Mouse (Mus musculus) midbrain, postnatal 0 days (tissue): ENCODE measurements around the gene Dscaml1. TPM values are rescaled to one million over a fixed set of nuclear protein-coding genes. Genes with fewer than 3 reads are reported as not detected.

Experiments used
- ATAC-seq: fragments of 200-750 bp; cut with Nextera tagmentation; 2 replicates; pipeline ENCODE4 v1.8.0; 2017; ENCODE audit warnings: moderate number of reproducible peaks, mild to moderate bottlenecking, moderate TSS enrichment, moderate library complexity; ENCODE audit not compliant: low FRiP score
- DNase-seq: peaks from one replicate; pipeline ENCODE4 v3.0.0-alpha.2; 2015; ENCODE audit warnings: low spot score
- H3K27ac ChIP-seq: fragments of 300-500 bp; sonication (generic); 2 replicates; pipeline ENCODE4 v1.5.1; 2014; ENCODE audit warnings: low read depth, mild to moderate bottlenecking, low read length, mixed read lengths
- H3K27me3 ChIP-seq: fragments of 300-500 bp; sonication (generic); 2 replicates; pipeline ENCODE4 v1.6.1; 2014; ENCODE audit warnings: low read length, control low read depth, mixed read lengths; ENCODE audit not compliant: insufficient read depth
- H3K36me3 ChIP-seq: fragments of 300-500 bp; sonication (generic); 2 replicates; pipeline ENCODE4 v1.6.1; 2014; ENCODE audit warnings: low read length, control low read depth, mixed read lengths; ENCODE audit not compliant: insufficient read depth
- H3K4me1 ChIP-seq: fragments of 300-500 bp; sonication (generic); 2 replicates; pipeline ENCODE4 v1.6.1; 2014; ENCODE audit warnings: mild to moderate bottlenecking, control low read depth, antibody characterized with exemption, low read length, mixed read lengths; ENCODE audit not compliant: insufficient read depth
- H3K4me2 ChIP-seq: fragments of 300-500 bp; sonication (generic); 2 replicates; pipeline ENCODE4 v1.6.1; 2014; ENCODE audit warnings: low read depth, mild to moderate bottlenecking, low read length, mixed read lengths; ENCODE audit not compliant: poor library complexity, severe bottlenecking
- H3K4me3 ChIP-seq: fragments of 300-500 bp; sonication (generic); 2 replicates; pipeline ENCODE4 v1.5.1; 2014; ENCODE audit warnings: low read depth, mild to moderate bottlenecking, low read length, moderate library complexity
- H3K9ac ChIP-seq: fragments of 300-500 bp; sonication (generic); replicated peaks from 2 replicates; pipeline ENCODE4 v1.6.1; 2014; ENCODE audit warnings: mild to moderate bottlenecking, low read length, moderate library complexity, mixed read lengths; ENCODE audit not compliant: poor library complexity, severe bottlenecking
- H3K9me3 ChIP-seq: fragments of 300-500 bp; sonication (generic); 2 replicates; pipeline ENCODE4 v1.6.1; 2016; ENCODE audit warnings: low read length, control low read depth
- CTCF ChIP-seq: IDR thresholded peaks from 2 replicates; pipeline ENCODE4 v1.5.1; 2016; ENCODE audit warnings: antibody characterized with exemption, mild to moderate bottlenecking
- WGBS: fragments of 180-500 bp; shearing (Covaris S2); extraction: QIAGEN DNeasy Blood & Tissue Kit; methylation state at CpG from one replicate; pipeline ENCODE4 v1.1.7; 2014; 5-methylcytosine and 5-hydroxymethylcytosine counted together
- polyA plus RNA-seq: library from polyadenylated mRNA; unstranded; fragments of >200 nt; fragmentation: Nextera tagmentation; extraction: Ambion mirVana; gene quantifications from 2 replicates; pipeline ENCODE4 v1.2.1, GENCODE M21; 2015
- total RNA-seq: library from RNA; depleted of rRNA; stranded (reverse); fragments of >200 nt; gene quantifications from 2 replicates; pipeline ENCODE4 v1.2.3, GENCODE M21; 2014

Dscaml1 gene
- total and polyA plus RNA-seq, 2 experiments from 2014 or later: 14.6 to 42.1 TPM

- DNase-seq (no peak), ATAC-seq (no peak)
- H3K36me3 ChIP-seq: no peaks in the 10 kb centered on the region
- peak overlapping the region; percentile 87 for H3K4me2 ChIP-seq
- H3K9me3 ChIP-seq: no peaks in the 10 kb centered on the region
- WGBS: 35% methylated on average over 9 of the region's 9 CpGs
- peak overlapping the region; percentile 76 for H3K27ac ChIP-seq
- peak overlapping the region; percentile 37 for H3K9ac ChIP-seq
- peaks cover 14% of the 10 kb centered on the region; the same call in 1 of the 2 replicates for H3K4me1 ChIP-seq
- TF ChIP-seq CTCF: no peak
- peak overlapping the region; percentile 77 for H3K4me3 ChIP-seq
- 0 out of 2 replicates have a peak, but pooled peaks cover 2% of the 10 kb centered on the region for H3K27me3 ChIP-seq
These were observed 6.7 kb downstream of the Dscaml1 start for GRCm38 (mm10) chr9:45433119-45433518.

- H3K27me3 ChIP-seq: 0 out of 2 replicates have a peak, but pooled peaks cover 2% of the 10 kb centered on the region
- no peak for ATAC-seq
- no peak for DNase-seq
- H3K9ac ChIP-seq: no peak overlapping the region
- H3K4me3 ChIP-seq: no peak overlapping the region
- peaks cover 14% of the 10 kb centered on the region; the same call in 1 of the 2 replicates for H3K4me1 ChIP-seq
- H3K27ac ChIP-seq: peak overlapping the region; percentile 76
- TF ChIP-seq CTCF: no peak
- 52% methylated on average over 2 of the region's 2 CpGs for WGBS
- H3K36me3 ChIP-seq: no peaks in the 10 kb centered on the region
- peak overlapping the region; percentile 87; the same call in 1 of the 2 replicates for H3K4me2 ChIP-seq
- no peaks in the 10 kb centered on the region for H3K9me3 ChIP-seq
These were observed 7.7 kb downstream of the Dscaml1 start for GRCm38 (mm10) chr9:45434171-45434570.

GRCm38 (mm10) chr9:45439025-45439424, 12.6 kb downstream of the Dscaml1 start:
- Histone ChIP-seq H3K4me1 (peaks cover 13% of the 10 kb centered on the region), H3K9ac (no peak overlapping the region), H3K9me3 (no peaks in the 10 kb centered on the region), H3K27ac (no peak overlapping the region), H3K4me2 (no peak overlapping the region), H3K36me3 (no peaks in the 10 kb centered on the region; the same call in 1 of the 2 replicates), H3K27me3 (no peaks in the 10 kb centered on the region), H3K4me3 (no peak overlapping the region)
- DNase-seq (no peak), ATAC-seq (no peak)
- no peak for TF ChIP-seq CTCF
- 68% methylated on average over 4 of the region's 4 CpGs for WGBS

DNA sequence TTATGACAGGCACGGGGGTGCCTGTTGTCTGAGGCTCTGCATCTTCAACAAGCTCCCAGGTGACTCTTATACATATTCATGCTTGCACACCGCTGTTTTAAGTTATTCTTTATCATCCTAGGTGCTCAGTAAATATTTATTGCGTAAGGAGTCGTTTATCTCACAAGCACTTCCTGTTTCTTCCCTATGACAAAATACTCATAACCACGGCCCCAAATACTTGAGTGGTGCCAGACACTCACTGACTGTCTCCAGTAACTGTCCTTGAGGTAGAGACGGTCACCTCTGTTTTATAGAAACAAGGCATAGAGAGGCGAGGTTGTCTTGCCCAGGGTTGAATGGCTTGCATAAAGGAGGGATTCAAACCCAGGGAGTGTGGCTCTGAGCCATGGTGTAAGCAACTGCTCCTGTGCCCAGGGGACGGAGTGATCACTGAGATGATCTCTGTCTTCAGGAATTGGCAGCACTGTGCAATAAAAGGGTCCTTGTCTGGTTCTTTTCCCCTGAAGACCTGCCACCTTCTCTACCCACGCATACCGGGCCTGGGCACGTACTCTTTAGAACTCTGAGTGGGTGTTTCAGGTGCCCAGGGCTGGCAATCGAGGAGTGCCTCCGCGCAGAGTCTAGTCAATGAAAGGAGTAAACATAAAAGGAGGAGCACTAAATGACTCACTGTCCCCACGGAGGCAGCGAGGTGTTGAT, 13.8 kb downstream of the Dscaml1 start:
- ATAC-seq (no peak), DNase-seq (no peak)
- no peaks in the 10 kb centered on the region for H3K27me3 ChIP-seq
- TF ChIP-seq CTCF: no peak
- H3K9me3 ChIP-seq: no peaks in the 10 kb centered on the region
- no peaks in the 10 kb centered on the region; the same call in 1 of the 2 replicates for H3K36me3 ChIP-seq
- H3K9ac ChIP-seq: no peak overlapping the region
- H3K4me1 ChIP-seq: peaks cover 7% of the 10 kb centered on the region; the same call in 1 of the 2 replicates
- no peak overlapping the region for H3K27ac ChIP-seq
- no peak overlapping the region for H3K4me2 ChIP-seq
- H3K4me3 ChIP-seq: no peak overlapping the region
- 70% methylated on average over 16 of the region's 16 CpGs for WGBS

DNA sequence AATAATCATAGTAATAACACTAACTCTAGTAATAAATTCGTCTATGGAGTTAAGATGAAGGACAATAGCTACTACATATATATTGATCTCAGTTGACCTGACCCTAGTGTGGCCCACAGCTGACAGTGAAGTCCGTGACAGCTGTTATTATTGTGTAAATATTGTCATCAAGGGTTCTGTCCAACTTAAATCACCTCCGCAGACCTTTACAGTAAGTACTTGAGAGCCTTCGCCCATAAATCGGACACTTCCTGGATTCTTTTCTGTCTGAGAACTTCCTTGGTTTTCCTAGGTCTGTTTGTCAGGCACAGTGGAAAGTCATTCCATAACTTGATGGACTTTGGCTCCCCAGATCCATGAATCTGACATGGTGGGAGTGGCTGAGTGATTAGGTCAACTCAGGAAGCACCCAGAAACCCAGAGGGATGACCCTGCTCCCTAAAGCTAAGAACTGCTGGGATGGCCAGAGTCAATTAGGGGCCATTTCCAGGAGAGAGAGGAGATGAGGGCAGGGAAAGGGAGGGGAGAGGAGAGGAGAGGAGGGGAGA, 17.9 kb downstream of the Dscaml1 start:
- TF ChIP-seq CTCF: no peak
- Histone ChIP-seq H3K4me2 (no peak overlapping the region), H3K9me3 (no peaks in the 10 kb centered on the region), H3K36me3 (peaks cover 6% of the 10 kb centered on the region), H3K27ac (no peak overlapping the region), H3K4me3 (no peak overlapping the region), H3K27me3 (no peaks in the 10 kb centered on the region), H3K9ac (no peak overlapping the region), H3K4me1 (peaks cover 4% of the 10 kb centered on the region; the same call in 1 of the 2 replicates)
- WGBS: 90% methylated on average over 5 of the region's 5 CpGs
- no peak for ATAC-seq
- no peak for DNase-seq

- H3K27me3 ChIP-seq: no peaks in the 10 kb centered on the region
- H3K4me2 ChIP-seq: no peak overlapping the region
- ATAC-seq (no peak), DNase-seq (no peak)
- TF ChIP-seq CTCF: no peak
- peaks cover 15% of the 10 kb centered on the region for H3K36me3 ChIP-seq
- H3K27ac ChIP-seq: no peak overlapping the region
- H3K4me1 ChIP-seq: no peaks in the 10 kb centered on the region
- no peaks in the 10 kb centered on the region for H3K9me3 ChIP-seq
- H3K9ac ChIP-seq: no peak overlapping the region
- 64% methylated on average over 4 of the region's 4 CpGs for WGBS
- no peak overlapping the region for H3K4me3 ChIP-seq
These were observed 23.2 kb downstream of the Dscaml1 start for GRCm38 (mm10) chr9:45449658-45450057.
